Mouse (Mus musculus) CH12.LX (cell line): ENCODE results near the gene Fmn2.

ENCODE experiments used
- CHD2 ChIP-seq: IDR thresholded peaks from 2 replicates; pipeline ENCODE4 v1.6.1; 2011; ENCODE audit warnings: low read length, improper control_type of control experiment
- CTCF ChIP-seq, 2 experiments: IDR thresholded peaks in 1 of 2; conservative IDR thresholded peaks in 1 of 2; 2 replicates each; pipeline ENCODE4 v1.5.1; 2011 to 2012; ENCODE audit warnings: low read depth in 2 of 2, low read length in 2 of 2, improper control_type of control experiment in 1 of 2, inconsistent platforms in 1 of 2, mild to moderate bottlenecking in 1 of 2, moderate library complexity in 1 of 2
- EP300 ChIP-seq: IDR thresholded peaks from 2 replicates; pipeline ENCODE4 v1.6.1; 2011; ENCODE audit warnings: low read length, improper control_type of control experiment
- PAX5 ChIP-seq: IDR thresholded peaks from 2 replicates; pipeline ENCODE4 v1.6.1; 2012; ENCODE audit warnings: low read length, inconsistent platforms, mixed read lengths
- POLR2A ChIP-seq: IDR thresholded peaks from 2 replicates; pipeline ENCODE4 v1.6.1; 2011; ENCODE audit warnings: low read depth, mild to moderate bottlenecking, improper control_type of control experiment, low read length
- ZKSCAN1 ChIP-seq: IDR thresholded peaks from 2 replicates; pipeline ENCODE4 v1.6.1; 2012; ENCODE audit warnings: low read depth, inconsistent platforms, low read length, improper control_type of control experiment, borderline replicate concordance

DNA sequence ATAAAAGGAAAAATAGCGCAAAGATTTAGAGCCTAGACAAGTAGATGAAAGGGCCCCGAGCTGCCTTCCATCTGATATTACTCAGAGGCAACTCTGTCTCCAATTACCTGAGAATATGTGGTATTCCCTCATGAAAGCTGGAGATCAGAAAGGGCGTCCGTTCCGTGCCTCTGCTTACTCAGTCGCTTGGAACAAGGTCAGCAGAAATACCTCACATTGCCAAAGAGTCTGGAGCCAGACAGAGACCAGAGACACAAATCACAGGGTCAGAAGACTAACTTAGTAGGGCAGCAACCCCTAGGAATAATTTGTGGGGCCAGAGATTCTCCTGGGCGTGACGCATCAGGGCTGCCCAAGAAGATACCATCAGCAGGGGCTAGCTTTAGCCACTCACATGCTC, 237.3 kb downstream of the Fmn2 start:
- TF ChIP-seq CTCF (conservative IDR thresholded peaks at IDR 0.05 in 1 of 2, IDR thresholded peaks at IDR 0.05 in 1 of 2; ENCODE audit: low read depth in 2 of 2, low read length in 2 of 2): no peak
- no peak for TF ChIP-seq EP300
- no peak for TF ChIP-seq POLR2A
- no peak for TF ChIP-seq ZKSCAN1
- TF ChIP-seq CHD2: no peak
- no peak for TF ChIP-seq PAX5
